28 mouse cellular contexts compared by ENCODE assay signal in genomic region chr12:57019737-57020136, GRCm38 (mm10).
"Had no signal": no experiment of that assay in that cellular context is flagged by ENCODE, and none has a peak within 500 bp of the region (broad histone marks: within the 10 kb centered on the region; RNA-seq: fewer than 3 reads in every experiment).

No protein-coding gene starts in this region.

- H3K9me3 ChIP-seq: embryonic facial prominence, embryonic 10.5 days; embryonic facial prominence, embryonic 12.5 days; embryonic facial prominence, embryonic 13.5 days; embryonic facial prominence, embryonic 15.5 days; forebrain, embryonic 10.5 days; forebrain, embryonic 12.5 days; forebrain, embryonic 13.5 days; forebrain, embryonic 15.5 days had no signal

- H3K27me3 ChIP-seq: embryonic facial prominence, embryonic 12.5 days; embryonic facial prominence, embryonic 13.5 days; embryonic facial prominence, embryonic 15.5 days; forebrain, embryonic 12.5 days; forebrain, embryonic 13.5 days; forebrain, embryonic 15.5 days had no signal

- ATAC-seq: forebrain, embryonic 13.5 days; forebrain, embryonic 14.5 days; forebrain, embryonic 15.5 days; forebrain, embryonic 16.5 days; forebrain, postnatal 0 days had no signal

- H3K36me3 ChIP-seq: embryonic facial prominence, embryonic 10.5 days; embryonic facial prominence, embryonic 12.5 days; embryonic facial prominence, embryonic 13.5 days; embryonic facial prominence, embryonic 15.5 days; forebrain, embryonic 10.5 days; forebrain, embryonic 12.5 days; forebrain, embryonic 15.5 days had no signal

- H3K4me3 ChIP-seq: embryonic facial prominence, embryonic 10.5 days; embryonic facial prominence, embryonic 12.5 days; embryonic facial prominence, embryonic 13.5 days; embryonic facial prominence, embryonic 15.5 days; erythroblast, embryonic 14.5 days; forebrain, embryonic 10.5 days; forebrain, embryonic 12.5 days; forebrain, embryonic 13.5 days; forebrain, embryonic 15.5 days; gastrocnemius, adult 2 months had no signal

- H3K4me2 ChIP-seq: embryonic facial prominence, embryonic 12.5 days; embryonic facial prominence, embryonic 13.5 days; embryonic facial prominence, embryonic 15.5 days; forebrain, embryonic 12.5 days; forebrain, embryonic 13.5 days; forebrain, embryonic 15.5 days had no signal

- H3K4me1 ChIP-seq: embryonic facial prominence, embryonic 12.5 days; embryonic facial prominence, embryonic 13.5 days; embryonic facial prominence, embryonic 15.5 days; forebrain, embryonic 10.5 days; forebrain, embryonic 12.5 days; forebrain, embryonic 13.5 days; forebrain, embryonic 15.5 days had no signal

- H3K27ac ChIP-seq: embryonic facial prominence, embryonic 10.5 days; embryonic facial prominence, embryonic 12.5 days; embryonic facial prominence, embryonic 13.5 days; embryonic facial prominence, embryonic 15.5 days; forebrain, embryonic 10.5 days; forebrain, embryonic 12.5 days; forebrain, embryonic 13.5 days; forebrain, embryonic 15.5 days; gastrocnemius, adult 2 months had no signal

- DNase-seq: cerebellum, adult 2 months; cerebellum, adult 8-10 months; cerebellum, adult 9-10 months; cerebellum, adult 9-11 months; cerebellum, postnatal 10 days; cerebellum, postnatal 14 days; cerebellum, postnatal 25 days; cerebellum, postnatal 36 days; embryo, embryonic 11 days; forebrain, postnatal 0 days; gastrocnemius, adult 2 months; gastrocnemius, postnatal 10 days; gastrocnemius, postnatal 14 days; gastrocnemius, postnatal 25 days; gastrocnemius, postnatal 36 days; heart, adult 11 months; heart, adult 18-20 months had no signal

- H3K9ac ChIP-seq: embryonic facial prominence, embryonic 12.5 days; embryonic facial prominence, embryonic 13.5 days; embryonic facial prominence, embryonic 15.5 days; forebrain, embryonic 12.5 days; forebrain, embryonic 13.5 days; forebrain, embryonic 15.5 days; forebrain, postnatal 0 days had no signal
